Mouse (Mus musculus): ENCODE results near the gene Grik1. TPM values are rescaled to one million over a fixed set of nuclear protein-coding genes. Genes with fewer than 3 reads are reported as not detected.

Gene Grik1
- polyA plus RNA-seq (2014; fragmentation: Illumina TruSeq; extraction: RNeasy Lipid Tissue Mini Kit (QIAGEN cat#74804); ENCODE audit: low replicate concordance): 0.30 TPM

GRCm38 (mm10) chr16:88290132-88290772 lies at the start of gene Grik1:
Gene Grik1 (minus strand): TSS chr16:88290265.

Other genes starting within 250 kb of the Grik1 start
- gene Cldn17, start 216.7 kb upstream of the Grik1 start, polyA plus RNA-seq (2014; fragmentation: Illumina TruSeq; extraction: RNeasy Lipid Tissue Mini Kit (QIAGEN cat#74804); ENCODE audit: low replicate concordance): not detected